Mouse (Mus musculus): ENCODE measurements around the gene Sult3a2. TPM values are rescaled to one million over a fixed set of nuclear protein-coding genes. Genes with fewer than 3 reads are reported as not detected.

Sult3a2 gene
- total RNA-seq, 2 experiments from 2014 or later, result 1.4 to 1.7 TPM

DNA sequence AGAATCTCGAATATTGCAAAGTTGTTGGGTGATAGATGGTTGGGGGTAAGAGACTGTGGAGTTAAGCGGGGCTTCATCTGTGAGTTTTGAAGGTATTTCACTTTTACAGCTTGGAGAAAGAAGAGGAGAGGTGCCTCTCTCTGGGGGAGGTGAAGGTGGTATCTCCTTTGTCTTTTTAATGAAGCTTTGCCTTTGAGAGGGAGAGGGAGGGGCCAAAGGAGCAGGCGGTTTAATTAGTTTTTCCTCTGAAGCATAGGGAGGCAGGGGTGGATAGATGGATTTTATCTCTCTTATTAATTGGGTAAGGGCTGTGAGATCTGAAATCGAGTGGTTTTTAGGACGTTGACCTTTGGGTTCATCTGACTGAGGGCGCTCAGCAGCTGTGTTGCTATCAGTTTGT lies 62.7 kb downstream of the Sult3a2 start:
- no peak for TF ChIP-seq CTCF (IDR thresholded peaks at IDR 0.05)
- no peak overlapping the region for H3K4me3 ChIP-seq
- no peak for DNase-seq (ENCODE audit: extremely low spot score in 1 of 2, low spot score in 2 of 2)
- intact Hi-C loops (cut with DNase I), result no loop called here
- H3K27ac ChIP-seq, result no peak overlapping the region

DNA sequence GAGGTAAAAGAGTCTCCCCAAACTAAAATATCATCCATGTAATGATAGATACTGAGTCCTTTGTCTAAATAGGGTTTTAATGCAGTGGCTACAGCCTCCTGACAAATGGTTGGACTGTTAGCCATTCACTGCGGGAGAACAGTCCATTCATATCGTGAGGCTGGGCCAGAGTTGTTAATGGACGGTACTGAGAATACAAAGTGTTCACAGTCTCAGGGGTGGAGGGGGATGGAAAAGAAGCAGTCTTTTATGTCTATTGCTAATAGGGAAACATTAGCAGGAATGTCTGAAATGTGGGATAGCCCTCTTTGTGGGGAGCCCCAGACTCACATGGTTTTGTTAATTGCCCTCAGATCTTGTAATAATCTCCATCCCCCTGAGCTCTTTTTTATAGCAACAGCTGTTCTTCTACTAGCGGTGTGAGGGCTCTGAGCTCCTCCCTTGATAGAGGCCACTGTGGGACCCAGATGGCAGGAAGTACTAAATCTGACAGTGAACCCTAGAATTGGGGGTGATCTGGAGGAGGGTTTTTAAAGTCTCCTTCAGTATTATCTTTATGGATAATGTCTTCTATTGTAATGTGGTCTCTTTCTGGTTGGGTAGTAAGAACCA lies 64.6 kb downstream of the Sult3a2 start:
- no peak overlapping the region for H3K27ac ChIP-seq
- TF ChIP-seq CTCF (IDR thresholded peaks at IDR 0.05), result no peak
- intact Hi-C loops (cut with DNase I), result no loop called here
- H3K4me3 ChIP-seq, result no peak overlapping the region
- no peak for DNase-seq (ENCODE audit: extremely low spot score in 1 of 2, low spot score in 2 of 2)

Other genes with a start within 250 kb of the Sult3a2 start
- 10 to 100 TPM; 63.0 to 66.6 TPM for gene Clvs2, start 161.9 kb downstream of the Sult3a2 start, total RNA-seq (2021)
- gene Sult3a1, start 71.0 kb upstream of the Sult3a2 start, total RNA-seq (2021), result not detected
- 1 to 10 TPM; 2.8 to 3.1 TPM for gene Rsph4a, start 118.4 kb upstream of the Sult3a2 start, total RNA-seq (2021)
- 10 to 100 TPM; 16.0 to 17.6 TPM for gene Zup1, start 164.6 kb upstream of the Sult3a2 start, total RNA-seq (2021)
- 10 to 100 TPM; 89.9 to 96.3 TPM for gene Rwdd1, start 232.9 kb upstream of the Sult3a2 start, total RNA-seq (2021)

Data from left cerebral cortex, adult 2 months (tissue).